Mouse (Mus musculus) E14TG2a.4 (cell line): ENCODE results near the gene Glb1.

Experiments used
- CTCF ChIP-seq: conservative IDR thresholded peaks from 2 replicates; pipeline ENCODE4 v1.5.1; 2014; ENCODE audit warnings: low read length
- POU5F1 ChIP-seq: IDR thresholded peaks from 2 replicates; pipeline ENCODE4 v1.6.1; 2014; ENCODE audit warnings: low read length, borderline replicate concordance

- TF ChIP-seq CTCF (no peak), POU5F1 (no peak)
These were observed 6.2 kb upstream of the Glb1 start for GRCm38 (mm10) chr9:114394677-114395076.
